Mouse (Mus musculus): Measurements from ENCODE around the gene Lemd1.

- TF ChIP-seq POLR2A (IDR thresholded peaks at IDR 0.05; ENCODE audit: low read depth, low read length) (no peak), CTCF (IDR thresholded peaks at IDR 0.05; ENCODE audit: borderline replicate concordance, insufficient read depth, low read length) (no peak)
These were observed 69.8 kb downstream of the Lemd1 start for GRCm38 (mm10) chr1:132261058-132261457.
